Mouse (Mus musculus) thymus, adult 2 months (tissue): ENCODE results near the gene Cntnap2. TPM values are rescaled to one million over a fixed set of nuclear protein-coding genes. Genes with fewer than 3 reads are reported as not detected.

Source experiments
- DNase-seq: peaks from one replicate; pipeline ENCODE4 v3.0.0; 2021
- H3K27ac ChIP-seq: fragments of 200-500 bp; 2 replicates; pipeline ENCODE4 v1.5.1; 2012; ENCODE audit warnings: low read length, control low read depth; ENCODE audit not compliant: control insufficient read depth, insufficient read depth
- H3K27me3 ChIP-seq: fragments of 200-500 bp; 2 replicates; pipeline ENCODE4 v1.6.1; 2012; ENCODE audit warnings: mild to moderate bottlenecking, low read length, moderate library complexity, mixed read lengths; ENCODE audit not compliant: control insufficient read depth, insufficient read depth
- H3K36me3 ChIP-seq: fragments of 200-500 bp; 2 replicates; pipeline ENCODE4 v1.6.1; 2012; ENCODE audit warnings: mild to moderate bottlenecking, low read length, moderate library complexity; ENCODE audit not compliant: control insufficient read depth, insufficient read depth
- H3K4me1 ChIP-seq: fragments of 200-500 bp; replicated peaks from 2 replicates; pipeline ENCODE4 v1.6.1; 2012; ENCODE audit warnings: low read length; ENCODE audit not compliant: control insufficient read depth, insufficient read depth
- H3K4me3 ChIP-seq: fragments of 200-500 bp; 2 replicates; pipeline ENCODE4 v1.5.1; 2012; ENCODE audit warnings: mild to moderate bottlenecking, low read length, control low read depth, moderate library complexity; ENCODE audit not compliant: control insufficient read depth, insufficient read depth
- CTCF ChIP-seq: fragments of 200-500 bp; IDR thresholded peaks from 2 replicates; pipeline ENCODE4 v1.5.1; 2012; ENCODE audit warnings: mild to moderate bottlenecking, control low read depth, low read length, moderate library complexity, borderline replicate concordance; ENCODE audit not compliant: control insufficient read depth, poor library complexity, insufficient read depth; ENCODE audit errors: extremely low read depth
- POLR2A ChIP-seq: fragments of 200-500 bp; IDR thresholded peaks from 2 replicates; pipeline ENCODE4 v1.6.1; 2012; ENCODE audit warnings: mild to moderate bottlenecking, low read length, control low read depth, moderate library complexity; ENCODE audit not compliant: control insufficient read depth, poor library complexity, insufficient read depth; ENCODE audit errors: extremely low read depth
- WGBS: fragments of 180-500 bp; shearing (Covaris S2); methylation state at CpG from one replicate; pipeline ENCODE4 v1.1.7; 2018; 5-methylcytosine and 5-hydroxymethylcytosine counted together
- polyA plus RNA-seq: library from polyadenylated mRNA; depleted of rRNA; stranded (reverse); fragments of >200 nt; gene quantifications from 2 replicates; pipeline ENCODE4 v1.2.3, GENCODE M21; 2012

The Cntnap2 gene
- polyA plus RNA-seq, 1 experiment: 1.0 TPM

- no peak overlapping the region for H3K27ac ChIP-seq
- H3K27me3 ChIP-seq: no peaks in the 10 kb centered on the region
- no peak overlapping the region for H3K4me3 ChIP-seq
- no peak for TF ChIP-seq POLR2A
- no peak for TF ChIP-seq CTCF
- no peaks in the 10 kb centered on the region for H3K36me3 ChIP-seq
- H3K4me1 ChIP-seq: no peaks in the 10 kb centered on the region
- no peak for DNase-seq
Measured at GRCm38 (mm10) chr6:46419827-46420226, 1360.7 kb downstream of the Cntnap2 start.

DNA sequence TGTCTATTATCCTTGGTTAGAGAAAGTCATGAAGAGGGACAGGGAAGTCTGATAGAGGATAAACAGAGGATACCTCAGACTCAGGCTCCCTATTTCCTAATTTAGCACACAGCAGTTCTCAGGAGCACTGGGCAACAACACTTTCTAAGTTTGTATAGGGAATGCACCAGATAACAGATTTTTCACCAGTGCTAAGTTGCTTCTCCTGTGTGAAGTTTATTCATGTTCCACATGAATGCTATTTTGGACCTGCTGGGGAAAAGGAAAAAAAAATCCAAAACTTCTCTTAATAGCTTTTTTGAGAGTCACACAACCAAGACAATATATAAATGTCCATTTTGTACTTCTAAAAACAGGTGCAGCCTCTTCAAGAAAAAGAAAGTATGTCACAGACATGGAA is 1361.2 kb downstream of the Cntnap2 start:
- DNase-seq: no peak
- Histone ChIP-seq H3K4me3 (no peak overlapping the region), H3K27ac (no peak overlapping the region), H3K4me1 (no peaks in the 10 kb centered on the region), H3K27me3 (no peaks in the 10 kb centered on the region), H3K36me3 (no peaks in the 10 kb centered on the region)
- TF ChIP-seq POLR2A: no peak
- no peak for TF ChIP-seq CTCF

- no peak overlapping the region for H3K4me3 ChIP-seq
- H3K4me1 ChIP-seq: no peaks in the 10 kb centered on the region
- no peak overlapping the region for H3K27ac ChIP-seq
- TF ChIP-seq CTCF (no peak), POLR2A (no peak)
- H3K27me3 ChIP-seq: no peaks in the 10 kb centered on the region
- no peaks in the 10 kb centered on the region for H3K36me3 ChIP-seq
- 85% methylated on average over 5 of the region's 5 CpGs for WGBS
- DNase-seq: no peak
Measured at GRCm38 (mm10) chr6:46428231-46428630, 1369.1 kb downstream of the Cntnap2 start.

DNA sequence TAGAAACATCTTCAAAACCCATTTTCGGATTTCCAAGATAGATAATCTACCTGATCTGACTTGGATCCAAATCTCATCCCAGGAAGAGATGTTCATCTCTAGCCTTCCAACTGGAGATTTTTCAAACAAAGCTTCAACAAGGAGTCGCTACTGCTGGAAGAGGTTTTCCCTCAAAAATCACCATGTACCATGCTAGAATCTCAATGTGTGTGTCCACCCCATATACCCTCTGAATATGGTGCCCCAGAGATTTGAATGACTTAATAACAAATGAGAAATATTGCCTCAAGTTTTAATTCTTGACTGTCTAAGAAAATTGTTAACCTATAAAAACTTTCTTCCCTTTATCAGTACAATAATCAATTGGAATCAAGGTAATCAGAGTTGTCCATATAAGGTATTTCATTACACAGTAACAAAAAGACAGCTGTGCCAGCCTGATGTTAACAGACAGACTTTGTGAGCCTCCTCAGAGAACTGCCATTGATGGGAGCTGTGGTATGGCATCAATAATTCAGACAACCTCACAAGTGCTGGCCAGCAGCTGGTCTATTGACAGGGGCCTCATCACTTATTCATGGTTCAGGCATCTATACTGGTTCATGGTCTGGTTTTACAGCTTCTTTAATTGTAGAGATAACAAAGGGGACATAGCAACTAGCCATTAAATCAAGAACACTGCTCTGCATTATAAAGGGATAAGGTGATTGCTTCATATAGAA is 1391.9 kb downstream of the Cntnap2 start:
- TF ChIP-seq CTCF: no peak
- no peak for TF ChIP-seq POLR2A
- no peaks in the 10 kb centered on the region for H3K4me1 ChIP-seq
- H3K27me3 ChIP-seq: no peaks in the 10 kb centered on the region
- no peak overlapping the region for H3K4me3 ChIP-seq
- H3K27ac ChIP-seq: no peak overlapping the region
- WGBS: 82% methylated on average over 2 of the region's 2 CpGs
- DNase-seq: no peak
- H3K36me3 ChIP-seq: no peaks in the 10 kb centered on the region

GRCm38 (mm10) chr6:46472683-46473082 is 1413.5 kb downstream of the Cntnap2 start:
- Histone ChIP-seq H3K36me3 (no peaks in the 10 kb centered on the region), H3K4me1 (no peaks in the 10 kb centered on the region)

GRCm38 (mm10) chr6:46484392-46484791 is 1425.2 kb downstream of the Cntnap2 start:
- WGBS: 83% methylated on average over 3 of the region's 3 CpGs
- Histone ChIP-seq H3K36me3 (no peaks in the 10 kb centered on the region), H3K27ac (no peak overlapping the region), H3K4me3 (no peak overlapping the region), H3K27me3 (no peaks in the 10 kb centered on the region), H3K4me1 (no peaks in the 10 kb centered on the region)
- DNase-seq: no peak
- TF ChIP-seq CTCF (no peak), POLR2A (no peak)

More at GRCm38 (mm10) chr6:46472683-46473082, 1413.5 kb downstream of the Cntnap2 start:
- Histone ChIP-seq H3K4me3 (no peak overlapping the region), H3K27ac (no peak overlapping the region), H3K27me3 (no peaks in the 10 kb centered on the region)
- DNase-seq: no peak
- 77% methylated on average over 4 of the region's 4 CpGs for WGBS
- TF ChIP-seq POLR2A (no peak), CTCF (no peak)

DNA sequence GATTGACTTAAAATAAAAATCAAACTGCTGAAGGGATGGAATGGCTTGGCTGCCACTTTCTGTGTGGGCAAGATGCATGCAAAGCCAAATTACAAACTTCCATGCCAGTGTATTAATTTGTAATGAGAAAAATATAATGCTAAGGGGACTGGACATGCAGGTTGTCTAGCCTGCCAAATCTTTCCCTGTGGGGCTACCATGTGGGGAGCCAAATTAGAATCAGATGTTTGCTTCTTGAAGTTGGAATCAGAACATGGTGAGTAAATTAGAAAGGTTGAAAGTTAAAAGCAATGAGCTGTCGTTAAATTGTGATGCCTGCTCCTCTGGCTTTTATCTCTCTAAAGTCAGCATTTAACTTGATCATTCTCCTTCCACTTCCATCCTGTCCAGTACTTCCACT is 1443.6 kb downstream of the Cntnap2 start:
- H3K27ac ChIP-seq: no peak overlapping the region
- H3K4me1 ChIP-seq: no peaks in the 10 kb centered on the region
- no peak overlapping the region for H3K4me3 ChIP-seq
- 86% methylated on average over 1 of the region's 1 CpGs for WGBS
- no peaks in the 10 kb centered on the region for H3K27me3 ChIP-seq
- H3K36me3 ChIP-seq: no peaks in the 10 kb centered on the region
- TF ChIP-seq POLR2A (no peak), CTCF (no peak)
- DNase-seq: no peak
